Mouse (Mus musculus) E14TG2a.4 (cell line): Measurements from ENCODE around the gene Psma7.

Source experiments
- CTCF ChIP-seq: conservative IDR thresholded peaks from 2 replicates; pipeline ENCODE4 v1.5.1; 2014; ENCODE audit warnings: low read length
- POU5F1 ChIP-seq: IDR thresholded peaks from 2 replicates; pipeline ENCODE4 v1.6.1; 2014; ENCODE audit warnings: low read length, borderline replicate concordance

DNA sequence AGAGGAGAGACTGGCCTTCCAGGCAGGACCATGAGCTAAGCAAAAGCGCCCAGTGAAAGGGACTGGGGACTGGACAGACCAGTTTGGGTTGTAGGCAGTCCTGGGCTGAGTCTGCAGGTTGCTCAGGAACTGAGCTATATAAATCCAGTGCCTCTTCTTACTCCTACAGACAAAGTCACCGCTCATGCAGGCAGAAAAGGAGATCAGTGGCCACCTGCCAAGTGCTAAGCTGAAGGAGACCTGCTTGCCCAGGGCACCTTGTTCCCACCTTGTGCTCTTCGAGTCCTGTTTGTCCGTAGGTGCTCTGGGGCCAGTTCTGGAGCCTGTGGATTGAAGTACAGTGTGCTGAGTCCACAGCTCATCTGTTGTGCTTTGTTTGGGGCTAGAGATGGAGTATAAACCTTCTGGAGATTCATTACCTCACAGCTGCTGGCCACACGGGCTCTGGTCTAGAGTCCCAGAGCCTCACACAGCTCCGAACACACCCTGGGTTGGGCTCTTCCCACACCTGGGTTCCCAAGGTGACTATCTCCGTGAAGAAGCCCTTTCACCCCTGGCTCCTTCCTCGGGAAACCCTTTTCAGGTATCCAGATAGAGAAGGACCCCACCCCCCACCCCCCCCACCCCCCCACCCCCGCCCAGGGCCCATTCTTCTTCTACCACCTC, 35.7 kb downstream of the Psma7 start:
- TF ChIP-seq CTCF, result no peak
- no peak for TF ChIP-seq POU5F1
